8 mouse cellular contexts compared by ENCODE assay signal in the genomic region with DNA sequence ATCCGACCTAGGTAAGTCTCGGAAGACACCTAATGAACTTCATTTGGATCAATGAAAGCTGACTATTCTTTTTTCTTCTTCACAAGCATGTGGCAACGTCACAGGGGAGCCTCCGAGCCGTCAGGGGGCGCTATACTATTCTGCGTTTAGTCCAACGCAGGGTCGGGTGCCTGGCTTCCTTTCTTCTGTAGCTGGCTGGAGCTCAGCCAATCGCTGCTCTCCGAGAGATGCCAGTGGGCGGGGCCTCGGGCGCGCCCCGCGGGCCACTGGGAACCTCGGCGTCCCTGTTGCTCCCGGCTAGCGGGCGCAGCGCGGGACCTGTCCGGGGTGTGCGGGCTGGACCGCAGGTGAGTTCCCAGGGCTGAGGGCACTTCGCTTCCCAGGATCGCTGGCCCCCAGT. TPM values are rescaled to one million over a fixed set of nuclear protein-coding genes. Genes with fewer than 3 reads are reported as not detected.
DNase-seq lines count a peak whose midpoint lies in the region; ATAC-seq lines count a peak whose summit lies in the region.

A gene (plus strand): TSS at position 233 of the 400 bp plus-strand sequence.

- peak within 1 kb of the TSS; percentile 94 for H3K9ac ChIP-seq in lung, embryonic 16.5 days (ENCODE audit: low read length)

- H3K27ac ChIP-seq in lung, embryonic 16.5 days (ENCODE audit: low read length), result no peak within 1 kb of the TSS

- H3K4me3 ChIP-seq in lung, embryonic 16.5 days (ENCODE audit: low read length), result peak within 1 kb of the TSS; percentile 84

- peak within 1 kb of the TSS; percentile 68 for H3K4me2 ChIP-seq in lung, embryonic 16.5 days (ENCODE audit: low read depth, low read length)

- peaks cover 4% of the 10 kb centered on the region for H3K36me3 ChIP-seq in lung, embryonic 16.5 days (ENCODE audit: control insufficient read depth, insufficient read depth, low read length)

- DNase-seq in MEL-GATA-1-ER (ENCODE audit: extremely low read depth, low read depth), result peak; percentile 89
- DNase-seq in cerebellum, adult 8-10 months, result peak; percentile 100
- peak; percentile 97 for DNase-seq in forelimb bud, embryonic 11.5 days (ENCODE audit: low read depth, low spot score)
- DNase-seq in layer of hippocampus, adult 9-10 months (ENCODE audit: low spot score), result peak; percentile 98
- peak; percentile 99 for DNase-seq in ovary, postnatal 10 days (ENCODE audit: low spot score)
- peak; percentile 97 to 100 for DNase-seq in thymus, postnatal 10 days (ENCODE audit: low spot score in 2 of 2)

- peaks cover 8% of the 10 kb centered on the region for H3K4me1 ChIP-seq in lung, embryonic 16.5 days (replicated peaks; ENCODE audit: control insufficient read depth, insufficient read depth, low read length)

- peak; percentile 94 to 97 for ATAC-seq in hematopoietic stem cell, adult 5-6 weeks (replicated peaks in 1 of 2; ENCODE audit: insufficient read depth in 1 of 2, low FRiP score in 2 of 2, low TSS enrichment in 1 of 2, low read depth in 1 of 2, poor library complexity in 2 of 2, severe bottlenecking in 2 of 2)
- peak; percentile 99 for ATAC-seq in lung, embryonic 16.5 days (ENCODE audit: low read depth)

- no peaks in the 10 kb centered on the region for H3K27me3 ChIP-seq in lung, embryonic 16.5 days (ENCODE audit: control insufficient read depth, insufficient read depth, low read depth, low read length)

- WGBS in lung, embryonic 16.5 days, result under 1% methylated on average over 29 of the region's 29 CpGs

- H3K9me3 ChIP-seq in lung, embryonic 16.5 days (ENCODE audit: control insufficient read depth, low read length), result no peaks in the 10 kb centered on the region

RNA-seq across cellular contexts. Expression of the gene that starts here (rescaled TPM):
- total RNA-seq in hematopoietic stem cell, adult 5-6 weeks (2017), result 28.2 and 32.8 TPM in 2 replicates
- polyA plus RNA-seq in lung, embryonic 16.5 days (2015; fragmentation: Nextera tagmentation; extraction: Ambion mirVana), result 58.1 and 64.5 TPM in 2 replicates
